Mouse (Mus musculus) neural tube, embryonic 12.5 days (tissue): Measurements from ENCODE around the gene Nabp2. TPM values are rescaled to one million over a fixed set of nuclear protein-coding genes. Genes with fewer than 3 reads are reported as not detected.

Experiments used
- ATAC-seq: fragments of 200-750 bp; cut with Nextera tagmentation; 2 replicates; pipeline ENCODE4 v1.8.0; 2017; ENCODE audit warnings: low read depth, mild to moderate bottlenecking, moderate TSS enrichment, moderate library complexity; ENCODE audit not compliant: low FRiP score
- H3K27ac ChIP-seq: fragments of 300-500 bp; sonication (generic); 2 replicates; pipeline ENCODE4 v1.5.1; 2016
- H3K27me3 ChIP-seq: fragments of 300-500 bp; sonication (generic); replicated peaks from 2 replicates; pipeline ENCODE4 v1.6.1; 2016; ENCODE audit warnings: mild to moderate bottlenecking
- H3K36me3 ChIP-seq: fragments of 300-500 bp; sonication (generic); 2 replicates; pipeline ENCODE4 v1.6.1; 2016; ENCODE audit warnings: mild to moderate bottlenecking
- H3K4me1 ChIP-seq: fragments of 300-500 bp; sonication (generic); 2 replicates; pipeline ENCODE4 v1.6.1; 2016
- H3K4me2 ChIP-seq: fragments of 300-500 bp; sonication (generic); replicated peaks from 2 replicates; pipeline ENCODE4 v1.6.1; 2016; ENCODE audit warnings: mild to moderate bottlenecking
- H3K4me3 ChIP-seq: fragments of 300-500 bp; sonication (generic); 2 replicates; pipeline ENCODE4 v1.5.1; 2016
- H3K9ac ChIP-seq: fragments of 300-500 bp; sonication (generic); 2 replicates; pipeline ENCODE4 v1.6.1; 2016; ENCODE audit warnings: mild to moderate bottlenecking
- H3K9me3 ChIP-seq: fragments of 300-500 bp; sonication (generic); 2 replicates; pipeline ENCODE4 v1.6.1; 2016; ENCODE audit warnings: mild to moderate bottlenecking
- WGBS: fragments of 180-500 bp; shearing (Covaris S2); methylation state at CpG from one replicate; pipeline ENCODE4 v1.1.7; 2016; 5-methylcytosine and 5-hydroxymethylcytosine counted together
- polyA plus RNA-seq: library from polyadenylated mRNA; unstranded; fragments of >200 nt; fragmentation: Nextera tagmentation; extraction: Ambion mirVana; gene quantifications from 2 replicates; pipeline ENCODE4 v1.2.1, GENCODE M21; 2016

Nabp2 gene
- polyA plus RNA-seq, 1 experiment from 2014 or later: 115 TPM

DNA sequence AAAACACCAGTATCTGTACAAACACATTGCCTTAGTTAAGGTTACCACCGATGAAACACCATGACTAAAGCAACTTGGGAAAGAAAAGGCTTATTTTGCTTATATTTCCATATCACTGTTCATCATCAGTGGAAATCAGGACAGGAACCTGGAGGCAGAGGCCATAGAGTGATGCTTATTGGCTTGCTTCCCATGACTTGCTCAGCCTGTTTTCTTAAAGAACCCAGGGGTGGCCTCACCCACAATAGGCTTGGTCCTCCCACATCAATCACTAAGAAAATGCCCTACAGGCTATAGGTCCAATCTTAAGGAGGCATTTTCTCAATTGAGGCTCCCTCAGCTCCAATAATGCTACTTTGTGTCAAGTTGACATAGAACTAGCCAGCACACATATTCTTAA is 31.4 kb upstream of the Nabp2 start:
- 82% methylated on average over 1 of the region's 1 CpGs for WGBS
- no peak for ATAC-seq
- Histone ChIP-seq H3K4me2 (no peak overlapping the region), H3K27ac (no peak overlapping the region), H3K4me1 (no peaks in the 10 kb centered on the region), H3K4me3 (no peak overlapping the region), H3K9ac (no peak overlapping the region), H3K36me3 (peaks cover 34% of the 10 kb centered on the region), H3K27me3 (no peaks in the 10 kb centered on the region), H3K9me3 (no peaks in the 10 kb centered on the region)

DNA sequence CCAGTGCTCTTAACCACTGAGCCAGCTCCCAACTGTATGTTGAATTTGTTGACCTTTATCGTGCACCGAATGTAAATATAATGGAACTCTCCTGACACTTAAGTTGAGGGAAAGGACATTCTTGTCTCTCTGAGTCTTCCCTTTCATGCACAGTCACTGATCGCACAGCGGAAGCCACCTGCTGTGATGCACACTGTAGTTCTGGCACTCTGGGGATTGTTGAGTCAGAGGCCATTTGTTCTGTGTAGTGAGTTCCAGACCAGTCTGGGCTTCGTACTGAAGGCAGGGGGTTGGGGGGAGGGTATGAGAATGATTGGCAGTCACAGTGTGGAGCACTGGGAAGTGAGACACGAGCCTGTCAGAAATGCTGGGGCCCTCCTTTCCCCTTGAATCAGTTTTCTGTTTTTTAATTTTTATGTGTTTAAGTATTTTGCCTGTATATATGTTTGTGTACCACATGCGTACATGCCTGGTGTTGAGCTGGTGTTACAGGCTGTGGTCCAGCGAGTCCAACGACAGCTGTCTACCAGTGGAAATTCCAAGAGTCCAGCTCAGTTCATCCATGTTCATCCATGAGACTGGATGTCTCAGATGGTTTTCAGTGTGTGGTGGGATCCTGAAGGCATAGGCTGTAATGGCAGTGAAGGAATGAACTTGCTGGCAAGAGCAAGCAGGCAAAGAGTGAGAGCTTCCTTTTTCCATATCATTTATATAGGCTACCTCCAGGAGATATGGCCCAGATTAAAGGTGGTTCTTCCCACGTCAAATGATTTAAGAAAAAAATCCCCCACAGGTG is 30.2 kb upstream of the Nabp2 start:
- Histone ChIP-seq H3K36me3 (peaks cover 45% of the 10 kb centered on the region), H3K27me3 (no peaks in the 10 kb centered on the region), H3K27ac (no peak overlapping the region), H3K9me3 (no peaks in the 10 kb centered on the region), H3K4me1 (no peaks in the 10 kb centered on the region), H3K4me3 (no peak overlapping the region), H3K4me2 (no peak overlapping the region), H3K9ac (no peak overlapping the region)
- WGBS: 89% methylated on average over 10 of the region's 10 CpGs
- ATAC-seq: no peak

DNA sequence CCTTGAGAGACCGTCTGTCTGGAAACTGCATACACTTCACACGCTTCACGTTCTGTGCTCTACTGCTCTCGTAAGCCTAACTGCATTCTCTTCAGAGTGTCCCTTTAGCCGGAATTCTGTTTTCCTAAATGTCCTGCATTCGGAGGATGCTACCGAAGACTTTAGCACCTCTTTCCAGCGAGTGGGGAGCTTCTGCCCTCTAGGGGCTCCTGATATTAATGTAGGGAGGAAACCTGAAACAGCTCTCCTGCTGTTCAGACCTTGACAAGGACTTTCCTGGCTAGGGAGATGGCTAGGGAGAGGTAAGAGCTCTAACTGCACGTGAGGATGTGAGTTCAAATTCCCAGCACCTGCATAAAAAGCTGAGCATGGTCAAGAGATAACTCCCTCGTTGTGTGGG is 29.1 kb upstream of the Nabp2 start:
- Histone ChIP-seq H3K9ac (no peak overlapping the region), H3K4me3 (no peak overlapping the region), H3K4me1 (no peaks in the 10 kb centered on the region), H3K9me3 (no peaks in the 10 kb centered on the region), H3K4me2 (no peak overlapping the region), H3K36me3 (peaks cover 56% of the 10 kb centered on the region), H3K27ac (no peak overlapping the region), H3K27me3 (no peaks in the 10 kb centered on the region)
- 69% methylated on average over 10 of the region's 10 CpGs for WGBS
- no peak for ATAC-seq

DNA sequence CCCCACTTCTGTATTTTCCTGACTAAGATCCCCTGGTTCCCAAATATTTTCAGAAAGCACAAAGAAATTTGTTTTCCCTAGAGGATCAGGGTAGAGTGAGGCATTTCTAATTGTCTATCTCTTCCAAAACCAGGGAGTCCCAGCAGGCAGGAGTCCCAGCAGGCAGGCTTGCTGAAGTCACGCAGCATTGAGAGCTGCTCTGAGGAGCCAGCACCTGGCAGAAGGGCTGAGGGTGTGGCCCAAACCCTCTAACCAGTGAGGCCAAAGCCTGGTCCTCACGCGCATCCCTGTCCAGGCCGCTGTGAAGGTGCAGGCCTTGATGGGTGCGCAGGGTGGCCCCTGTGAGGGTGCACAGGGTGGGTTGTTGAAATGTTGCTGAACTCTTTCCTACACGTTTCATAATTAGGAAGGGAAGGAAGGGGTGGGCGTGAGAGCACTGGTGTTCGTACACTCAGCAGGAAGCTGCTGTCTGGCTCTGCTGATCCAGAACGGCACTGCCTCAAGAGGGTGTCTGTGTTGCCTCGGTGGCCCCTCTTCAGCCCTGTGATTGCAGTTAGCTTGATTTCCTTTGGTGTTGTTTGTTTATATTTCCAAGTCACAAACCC is 27.5 kb upstream of the Nabp2 start:
- H3K4me2 ChIP-seq: no peak overlapping the region
- no peak overlapping the region for H3K27ac ChIP-seq
- H3K4me3 ChIP-seq: no peak overlapping the region
- no peaks in the 10 kb centered on the region for H3K4me1 ChIP-seq
- 77% methylated on average over 10 of the region's 10 CpGs for WGBS
- H3K36me3 ChIP-seq: peaks cover 68% of the 10 kb centered on the region
- H3K27me3 ChIP-seq: no peaks in the 10 kb centered on the region
- no peak for ATAC-seq
- H3K9ac ChIP-seq: no peak overlapping the region
- no peaks in the 10 kb centered on the region for H3K9me3 ChIP-seq

DNA sequence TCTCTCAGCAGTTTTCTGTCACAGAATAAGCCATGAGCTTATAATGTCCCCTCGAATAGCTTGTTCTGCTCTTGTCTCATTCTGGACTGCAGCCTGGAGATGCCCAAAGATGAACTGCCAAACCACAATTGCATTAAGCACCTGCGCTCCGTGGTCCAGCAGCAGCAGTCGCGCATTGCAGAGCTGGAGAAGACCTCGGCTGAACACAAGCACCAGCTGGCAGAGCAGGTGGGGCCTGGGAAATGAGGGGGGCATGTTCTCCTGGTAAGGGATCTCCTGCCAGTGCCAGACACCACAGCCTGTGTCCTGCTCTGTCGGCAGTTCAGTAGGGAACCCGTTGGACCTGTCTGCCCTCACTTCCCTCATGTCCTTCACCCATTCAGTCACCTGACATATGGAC is 25.1 kb upstream of the Nabp2 start:
- H3K36me3 ChIP-seq: peaks cover 76% of the 10 kb centered on the region
- H3K4me2 ChIP-seq: no peak overlapping the region
- H3K27me3 ChIP-seq: no peaks in the 10 kb centered on the region
- H3K27ac ChIP-seq: no peak overlapping the region
- no peak for ATAC-seq
- WGBS: 96% methylated on average over 8 of the region's 8 CpGs
- no peaks in the 10 kb centered on the region for H3K4me1 ChIP-seq
- H3K9ac ChIP-seq: no peak overlapping the region
- no peak overlapping the region for H3K4me3 ChIP-seq
- H3K9me3 ChIP-seq: no peaks in the 10 kb centered on the region

DNA sequence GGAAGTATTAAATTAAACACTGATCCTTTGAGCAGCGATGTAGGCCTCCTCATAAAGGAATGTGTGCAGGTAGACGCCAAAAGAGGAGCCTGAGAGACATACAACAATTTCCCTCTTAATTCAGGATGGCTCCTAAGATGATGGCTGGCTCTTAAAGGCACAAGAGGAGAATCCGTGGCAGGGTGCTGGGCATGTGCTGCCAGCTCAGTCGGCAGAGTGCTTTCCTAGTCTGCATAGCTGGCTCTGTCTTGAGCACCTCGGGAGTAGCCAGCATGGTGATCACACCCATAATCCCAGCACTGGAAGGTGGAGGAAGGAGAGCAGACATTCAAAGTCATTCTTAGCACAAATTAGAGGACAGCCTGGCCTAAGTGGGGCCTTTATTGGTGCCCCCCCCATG is 24.6 kb upstream of the Nabp2 start:
- 89% methylated on average over 5 of the region's 5 CpGs for whole genome bisulfite sequencing
- H3K4me3 ChIP-seq: no peak overlapping the region
- H3K4me1 ChIP-seq: no peaks in the 10 kb centered on the region
- no peak overlapping the region for H3K9ac ChIP-seq
- ATAC-seq: no peak
- no peak overlapping the region for H3K27ac ChIP-seq
- H3K4me2 ChIP-seq: no peak overlapping the region
- H3K9me3 ChIP-seq: no peaks in the 10 kb centered on the region
- no peaks in the 10 kb centered on the region for H3K27me3 ChIP-seq
- H3K36me3 ChIP-seq: peaks cover 77% of the 10 kb centered on the region

DNA sequence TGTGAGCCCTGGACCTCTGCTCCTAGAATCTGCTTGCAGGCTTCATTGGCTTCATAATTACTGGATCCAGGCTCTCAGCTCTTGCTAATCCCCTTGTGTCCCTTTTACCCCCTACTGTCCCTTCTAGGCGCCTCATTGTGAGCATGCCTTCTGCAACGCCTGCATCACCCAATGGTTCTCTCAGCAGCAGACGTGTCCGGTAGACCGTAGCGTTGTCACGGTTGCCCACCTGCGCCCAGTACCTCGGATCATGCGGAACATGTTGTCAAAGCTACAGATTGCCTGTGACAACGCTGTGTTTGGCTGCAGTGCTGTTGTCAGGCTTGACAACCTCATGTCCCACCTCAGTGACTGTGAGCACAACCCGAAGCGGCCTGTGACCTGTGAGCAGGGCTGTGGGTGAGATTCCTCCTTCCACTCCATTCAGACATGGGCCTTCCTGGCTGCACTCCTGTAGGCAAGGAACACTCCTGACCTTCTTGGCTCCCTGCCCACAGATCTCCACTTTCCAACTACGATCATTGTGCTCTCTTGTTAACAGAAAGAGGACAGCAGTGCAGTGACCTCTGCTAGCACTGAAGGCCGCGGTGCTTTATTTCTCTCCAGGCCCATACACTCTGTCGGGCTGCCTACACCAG is 24.0 kb upstream of the Nabp2 start:
- H3K36me3 ChIP-seq: peaks cover 78% of the 10 kb centered on the region

DNA sequence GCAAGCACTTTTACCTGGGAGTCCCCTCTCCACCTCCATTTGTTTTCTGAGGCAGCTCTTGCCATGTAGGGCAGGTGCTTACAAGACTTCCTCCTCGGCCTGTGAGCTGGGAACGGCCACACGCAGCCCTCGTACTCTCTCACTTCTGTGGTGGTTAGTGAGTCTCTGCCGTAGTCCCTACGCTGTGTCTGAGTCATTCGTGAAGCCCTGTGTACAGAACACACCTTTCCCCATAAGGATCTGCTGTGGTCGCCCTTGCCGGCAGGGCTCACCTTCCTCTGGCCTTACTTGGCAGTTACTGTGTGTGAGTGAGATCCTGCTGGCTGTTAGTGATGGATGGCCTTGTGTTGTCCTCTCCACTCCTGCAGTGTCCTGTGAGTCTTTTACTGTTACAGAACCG is 23.4 kb upstream of the Nabp2 start:
- no peak overlapping the region for H3K27ac ChIP-seq
- H3K4me3 ChIP-seq: no peak overlapping the region
- ATAC-seq: no peak
- no peaks in the 10 kb centered on the region for H3K27me3 ChIP-seq
- no peak overlapping the region for H3K9ac ChIP-seq
- peaks cover 77% of the 10 kb centered on the region for H3K36me3 ChIP-seq
- H3K4me1 ChIP-seq: no peaks in the 10 kb centered on the region
- 91% methylated on average over 10 of the region's 10 CpGs for WGBS
- no peaks in the 10 kb centered on the region for H3K9me3 ChIP-seq
- H3K4me2 ChIP-seq: no peak overlapping the region

More for the DNA sequence above, 24.0 kb upstream of the Nabp2 start:
- Histone ChIP-seq H3K9me3 (no peaks in the 10 kb centered on the region), H3K9ac (no peak overlapping the region), H3K4me2 (no peak overlapping the region), H3K27ac (no peak overlapping the region), H3K4me1 (no peaks in the 10 kb centered on the region), H3K27me3 (no peaks in the 10 kb centered on the region), H3K4me3 (no peak overlapping the region)
- 90% methylated on average over 17 of the region's 17 CpGs for WGBS
- no peak for ATAC-seq

DNA sequence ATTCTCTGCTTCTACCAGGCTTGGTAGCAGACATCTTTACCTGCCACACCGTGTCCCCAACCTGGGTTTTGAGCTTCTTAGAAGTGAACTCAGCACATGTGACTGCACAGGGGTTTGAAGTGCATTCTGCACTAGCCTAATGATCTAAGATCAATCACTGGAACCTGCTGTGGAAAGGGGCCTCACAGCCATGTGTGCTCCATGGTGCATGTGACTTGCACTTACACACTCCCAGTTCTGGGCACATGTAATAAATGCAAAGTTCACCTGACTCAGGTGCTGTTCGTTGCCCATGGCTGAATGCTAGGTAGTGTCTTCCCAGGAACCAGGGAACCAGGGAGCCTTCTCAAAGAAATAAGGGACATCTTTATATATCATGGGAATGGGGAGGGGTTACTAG is 22.1 kb upstream of the Nabp2 start:
- Histone ChIP-seq H3K36me3 (peaks cover 79% of the 10 kb centered on the region), H3K9me3 (no peaks in the 10 kb centered on the region), H3K9ac (no peak overlapping the region), H3K27ac (no peak overlapping the region), H3K4me3 (no peak overlapping the region), H3K4me2 (no peak overlapping the region), H3K4me1 (no peaks in the 10 kb centered on the region), H3K27me3 (no peaks in the 10 kb centered on the region)
- ATAC-seq: no peak
- WGBS: 100% methylated on average over 2 of the region's 2 CpGs

DNA sequence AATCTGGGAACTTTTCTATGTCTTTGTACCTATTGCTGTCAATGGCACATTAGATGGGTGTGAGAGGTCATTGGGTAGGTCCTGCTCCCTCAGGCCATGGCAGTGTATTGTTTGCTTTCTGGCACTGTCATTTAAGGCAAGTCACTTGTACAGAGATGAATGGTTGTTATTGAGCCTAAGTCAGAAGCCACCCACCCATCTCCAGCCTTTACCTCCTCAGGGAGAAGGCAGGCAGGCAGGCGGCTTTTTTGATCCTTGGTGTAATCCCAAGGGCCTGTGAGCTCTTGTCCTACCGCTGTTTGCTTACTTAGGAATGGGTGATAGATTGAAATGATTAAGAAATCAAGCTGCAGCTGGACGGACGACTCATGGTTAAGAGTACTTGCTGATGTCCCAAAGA is 18.2 kb upstream of the Nabp2 start:
- Histone ChIP-seq H3K4me1 (no peaks in the 10 kb centered on the region), H3K9me3 (no peaks in the 10 kb centered on the region), H3K4me3 (no peak overlapping the region), H3K36me3 (peaks cover 58% of the 10 kb centered on the region), H3K27ac (no peak overlapping the region), H3K4me2 (no peak overlapping the region), H3K27me3 (no peaks in the 10 kb centered on the region), H3K9ac (no peak overlapping the region)
- no peak for ATAC-seq
- WGBS: 88% methylated on average over 4 of the region's 4 CpGs

DNA sequence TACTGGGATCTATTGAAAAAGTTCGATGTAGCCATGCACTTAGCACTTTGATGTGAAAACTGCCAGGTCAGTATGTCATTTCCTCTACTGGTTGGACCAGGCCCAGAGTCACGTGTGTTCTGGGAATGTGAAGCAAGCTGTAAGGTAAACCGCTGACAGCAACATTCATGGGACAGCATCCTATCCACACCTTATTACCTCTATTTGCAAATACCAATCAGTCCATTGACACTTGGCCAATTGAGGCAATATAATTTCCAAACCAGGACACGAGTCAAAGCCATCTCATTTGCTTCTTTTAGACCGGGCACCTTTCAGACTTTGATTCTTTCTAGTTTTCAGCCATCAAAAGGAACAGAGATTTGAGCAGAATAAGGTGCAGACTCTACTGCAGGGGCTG is 17.8 kb upstream of the Nabp2 start:
- H3K36me3 ChIP-seq: peaks cover 56% of the 10 kb centered on the region
- no peak for ATAC-seq

DNA sequence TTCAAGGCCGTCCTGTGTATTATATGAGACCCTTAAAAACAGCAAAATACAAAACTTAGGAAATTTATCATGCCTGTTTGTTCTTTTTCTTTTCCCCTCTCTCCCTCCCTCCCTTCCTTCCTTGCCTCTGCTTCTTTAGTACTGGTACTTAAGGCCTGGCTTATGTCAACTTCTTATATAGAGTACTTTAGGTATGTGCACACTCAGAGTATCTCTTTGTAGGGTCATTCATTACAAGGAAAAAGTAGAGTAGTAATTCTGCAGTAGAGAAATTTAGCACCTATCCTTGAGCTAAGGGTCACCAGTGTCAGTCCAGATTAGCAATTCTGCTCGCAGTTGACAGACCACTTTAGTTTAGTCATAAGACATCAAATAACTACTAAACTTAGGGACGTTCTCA is 14.0 kb upstream of the Nabp2 start:
- no peaks in the 10 kb centered on the region for H3K9me3 ChIP-seq
- ATAC-seq: no peak
- H3K9ac ChIP-seq: no peak overlapping the region
- H3K4me3 ChIP-seq: no peak overlapping the region
- H3K36me3 ChIP-seq: peaks cover 66% of the 10 kb centered on the region
- no peak overlapping the region for H3K4me2 ChIP-seq
- no peaks in the 10 kb centered on the region for H3K27me3 ChIP-seq
- H3K27ac ChIP-seq: no peak overlapping the region
- 97% methylated on average over 3 of the region's 3 CpGs for WGBS
- no peaks in the 10 kb centered on the region for H3K4me1 ChIP-seq

More for the DNA sequence above, 17.8 kb upstream of the Nabp2 start:
- H3K27me3 ChIP-seq: no peaks in the 10 kb centered on the region
- no peak overlapping the region for H3K9ac ChIP-seq
- 93% methylated on average over 5 of the region's 5 CpGs for WGBS
- no peaks in the 10 kb centered on the region for H3K4me1 ChIP-seq
- no peak overlapping the region for H3K27ac ChIP-seq
- no peaks in the 10 kb centered on the region for H3K9me3 ChIP-seq
- H3K4me2 ChIP-seq: no peak overlapping the region
- H3K4me3 ChIP-seq: no peak overlapping the region
